Mouse (Mus musculus): Measurements from ENCODE around the gene Mlip. TPM values are rescaled to one million over a fixed set of nuclear protein-coding genes. Genes with fewer than 3 reads are reported as not detected.

Gene Mlip
- polyA plus RNA-seq, 1 experiment from 2014 or later, result 1.4 TPM

DNA sequence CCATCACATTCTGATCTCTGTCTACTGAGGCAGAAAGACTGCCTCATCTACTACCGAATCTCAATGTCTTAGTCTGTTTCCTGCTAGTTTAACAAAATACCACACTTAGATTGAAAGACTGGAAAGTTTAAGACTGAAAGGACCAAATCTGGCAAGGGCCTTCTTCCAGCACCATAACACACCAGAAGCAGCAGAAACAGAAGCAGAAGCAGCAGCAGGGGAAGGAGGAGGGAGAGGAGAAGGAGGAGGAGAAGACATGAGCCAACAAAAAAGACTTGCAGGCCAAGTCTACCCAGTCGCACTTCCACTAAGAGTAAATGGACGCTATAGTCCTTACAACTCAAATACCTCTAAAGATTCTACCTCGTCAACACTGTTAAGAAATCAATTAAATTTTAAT lies 80.0 kb downstream of the Mlip start:
- no peak overlapping the region for H3K9ac ChIP-seq (replicated peaks; ENCODE audit: low read depth, low read length)
- H3K27me3 ChIP-seq (ENCODE audit: control insufficient read depth, insufficient read depth, low read length), result no peaks in the 10 kb centered on the region
- H3K4me3 ChIP-seq (ENCODE audit: low read depth, low read length), result no peak overlapping the region
- no peak for ATAC-seq (ENCODE audit: low read depth)
- WGBS, result 94% methylated on average over 4 of the region's 4 CpGs
- H3K9me3 ChIP-seq (ENCODE audit: control insufficient read depth, low read length), result no peaks in the 10 kb centered on the region
- no peak overlapping the region for H3K4me2 ChIP-seq (ENCODE audit: low read depth, low read length)
- H3K4me1 ChIP-seq (ENCODE audit: control insufficient read depth, insufficient read depth, low read length), result no peaks in the 10 kb centered on the region
- no peaks in the 10 kb centered on the region for H3K36me3 ChIP-seq (ENCODE audit: control insufficient read depth, insufficient read depth, low read length)
- no peak overlapping the region for H3K27ac ChIP-seq (ENCODE audit: low read depth, low read length)

DNA sequence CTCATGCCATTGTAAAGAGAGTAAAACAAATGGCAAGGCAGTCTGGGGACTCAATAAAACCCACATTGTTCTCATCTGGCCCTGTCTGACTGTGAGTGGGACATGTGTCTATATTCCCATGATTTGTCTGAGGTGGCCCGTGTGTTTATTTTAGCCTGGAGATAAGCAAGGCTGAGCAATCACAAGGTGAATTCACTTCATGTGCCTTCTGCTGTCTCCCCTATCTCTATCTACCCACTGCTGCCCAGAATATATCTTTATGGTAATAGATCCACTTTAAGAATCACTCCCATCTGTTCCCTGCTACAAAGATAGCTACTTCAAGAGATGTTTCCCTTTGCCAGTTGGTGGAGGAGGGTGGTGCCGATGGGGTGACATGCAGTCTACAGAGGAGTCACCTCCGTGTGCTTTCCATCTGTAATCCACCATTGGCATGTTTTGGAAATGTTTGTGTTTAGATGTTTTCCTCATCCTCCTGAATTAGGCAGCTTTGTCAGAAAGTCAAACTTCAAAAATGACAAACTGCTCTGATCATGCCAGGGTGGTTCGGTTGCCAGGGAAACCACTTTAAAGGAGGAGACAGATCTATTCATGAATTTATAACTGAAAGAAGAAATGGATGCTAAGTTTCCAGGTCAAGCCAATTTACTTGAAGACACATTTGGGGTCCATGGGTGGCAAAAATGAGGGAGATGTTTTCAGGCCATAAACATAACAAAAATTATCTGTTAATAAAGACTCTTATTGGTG lies 87.3 kb downstream of the Mlip start:
- H3K4me1 ChIP-seq (ENCODE audit: control insufficient read depth, insufficient read depth, low read length), result no peaks in the 10 kb centered on the region
- WGBS, result 76% methylated on average over 4 of the region's 4 CpGs
- H3K36me3 ChIP-seq (ENCODE audit: control insufficient read depth, insufficient read depth, low read length), result no peaks in the 10 kb centered on the region
- H3K9ac ChIP-seq (replicated peaks; ENCODE audit: low read depth, low read length), result no peak overlapping the region
- H3K4me2 ChIP-seq (ENCODE audit: low read depth, low read length), result no peak overlapping the region
- H3K4me3 ChIP-seq (ENCODE audit: low read depth, low read length), result no peak overlapping the region
- no peak for ATAC-seq (ENCODE audit: low read depth)
- no peak overlapping the region for H3K27ac ChIP-seq (ENCODE audit: low read depth, low read length)
- H3K9me3 ChIP-seq (ENCODE audit: control insufficient read depth, low read length), result no peaks in the 10 kb centered on the region
- no peaks in the 10 kb centered on the region for H3K27me3 ChIP-seq (ENCODE audit: control insufficient read depth, insufficient read depth, low read length)

DNA sequence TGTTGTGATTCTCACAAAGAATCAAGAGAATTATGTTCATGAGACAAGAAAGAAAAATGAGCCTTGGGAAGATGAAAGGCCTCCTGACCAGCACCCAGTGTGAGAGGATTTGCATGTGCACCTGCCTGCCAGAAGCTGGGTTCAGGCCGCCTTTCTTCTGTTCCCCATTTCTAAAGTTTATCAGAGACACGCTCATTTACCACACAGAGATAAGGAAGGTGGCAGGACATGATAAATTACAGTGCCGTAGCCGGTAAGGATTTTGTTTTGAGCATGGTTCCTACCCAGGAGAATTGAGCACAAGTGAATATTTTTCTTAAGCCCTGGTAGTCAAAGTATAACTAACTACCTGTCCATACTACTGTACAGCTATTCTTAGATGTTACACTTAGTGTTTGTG lies 93.7 kb downstream of the Mlip start:
- H3K27ac ChIP-seq (ENCODE audit: low read depth, low read length), result no peak overlapping the region
- no peaks in the 10 kb centered on the region for H3K27me3 ChIP-seq (ENCODE audit: control insufficient read depth, insufficient read depth, low read length)
- 69% methylated on average over 4 of the region's 4 CpGs for WGBS
- no peaks in the 10 kb centered on the region for H3K4me1 ChIP-seq (ENCODE audit: control insufficient read depth, insufficient read depth, low read length)
- H3K4me3 ChIP-seq (ENCODE audit: low read depth, low read length), result no peak overlapping the region
- H3K9me3 ChIP-seq (ENCODE audit: control insufficient read depth, low read length), result no peaks in the 10 kb centered on the region
- no peak overlapping the region for H3K9ac ChIP-seq (replicated peaks; ENCODE audit: low read depth, low read length)
- H3K36me3 ChIP-seq (ENCODE audit: control insufficient read depth, insufficient read depth, low read length), result no peaks in the 10 kb centered on the region
- H3K4me2 ChIP-seq (ENCODE audit: low read depth, low read length), result no peak overlapping the region
- ATAC-seq (ENCODE audit: low read depth), result no peak

DNA sequence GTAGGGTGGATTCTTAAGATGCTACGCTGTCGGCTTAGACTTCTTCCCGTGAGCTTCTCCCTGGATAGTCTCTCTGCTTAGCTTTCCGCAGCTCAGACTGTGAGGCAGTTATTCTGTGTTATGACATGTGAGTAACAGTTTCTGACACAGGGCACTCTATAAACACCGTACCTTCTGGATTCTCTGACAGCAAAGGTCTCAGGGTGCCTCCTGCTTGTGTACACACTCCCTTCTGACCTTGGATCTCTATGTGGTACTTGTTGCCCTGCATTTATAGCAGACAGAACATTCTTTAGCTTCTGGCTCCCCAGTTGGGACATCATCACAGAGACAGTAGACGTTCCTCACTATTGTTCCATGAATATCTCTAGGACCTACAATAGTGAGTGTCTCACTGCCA lies 94.5 kb downstream of the Mlip start:
- H3K27me3 ChIP-seq (ENCODE audit: control insufficient read depth, insufficient read depth, low read length), result no peaks in the 10 kb centered on the region
- no peaks in the 10 kb centered on the region for H3K9me3 ChIP-seq (ENCODE audit: control insufficient read depth, low read length)
- 89% methylated on average over 6 of the region's 6 CpGs for WGBS
- H3K4me2 ChIP-seq (ENCODE audit: low read depth, low read length), result no peak overlapping the region
- H3K36me3 ChIP-seq (ENCODE audit: control insufficient read depth, insufficient read depth, low read length), result no peaks in the 10 kb centered on the region
- no peaks in the 10 kb centered on the region for H3K4me1 ChIP-seq (ENCODE audit: control insufficient read depth, insufficient read depth, low read length)
- ATAC-seq (ENCODE audit: low read depth), result no peak
- no peak overlapping the region for H3K9ac ChIP-seq (replicated peaks; ENCODE audit: low read depth, low read length)
- no peak overlapping the region for H3K4me3 ChIP-seq (ENCODE audit: low read depth, low read length)
- no peak overlapping the region for H3K27ac ChIP-seq (ENCODE audit: low read depth, low read length)

DNA sequence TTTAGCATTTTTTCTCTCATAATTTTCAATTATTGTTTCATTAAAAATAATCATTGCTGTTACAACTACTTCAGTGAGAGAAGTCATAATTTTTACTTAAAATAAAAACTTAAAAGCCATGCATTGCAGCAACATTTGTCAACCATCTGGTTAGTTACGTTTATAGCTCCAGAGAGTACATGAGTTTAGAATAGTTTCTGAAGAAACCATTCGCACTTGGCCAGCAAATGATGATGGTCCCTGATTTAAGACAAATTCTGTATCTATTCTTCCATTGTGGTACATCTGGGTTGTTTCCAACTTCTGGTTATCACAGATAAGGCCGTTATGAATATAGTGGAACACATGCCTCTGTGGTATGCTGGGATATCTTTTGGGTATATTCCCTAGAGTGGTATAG lies 98.3 kb downstream of the Mlip start:
- Histone ChIP-seq H3K4me3 (ENCODE audit: low read depth, low read length) (no peak overlapping the region), H3K9ac (replicated peaks; ENCODE audit: low read depth, low read length) (no peak overlapping the region), H3K4me1 (ENCODE audit: control insufficient read depth, insufficient read depth, low read length) (no peaks in the 10 kb centered on the region), H3K9me3 (ENCODE audit: control insufficient read depth, low read length) (no peaks in the 10 kb centered on the region), H3K27ac (ENCODE audit: low read depth, low read length) (no peak overlapping the region), H3K27me3 (ENCODE audit: control insufficient read depth, insufficient read depth, low read length) (no peaks in the 10 kb centered on the region), H3K36me3 (ENCODE audit: control insufficient read depth, insufficient read depth, low read length) (no peaks in the 10 kb centered on the region), H3K4me2 (ENCODE audit: low read depth, low read length) (no peak overlapping the region)
- WGBS, result 95% methylated on average over 3 of the region's 3 CpGs
- ATAC-seq (ENCODE audit: low read depth), result no peak

DNA sequence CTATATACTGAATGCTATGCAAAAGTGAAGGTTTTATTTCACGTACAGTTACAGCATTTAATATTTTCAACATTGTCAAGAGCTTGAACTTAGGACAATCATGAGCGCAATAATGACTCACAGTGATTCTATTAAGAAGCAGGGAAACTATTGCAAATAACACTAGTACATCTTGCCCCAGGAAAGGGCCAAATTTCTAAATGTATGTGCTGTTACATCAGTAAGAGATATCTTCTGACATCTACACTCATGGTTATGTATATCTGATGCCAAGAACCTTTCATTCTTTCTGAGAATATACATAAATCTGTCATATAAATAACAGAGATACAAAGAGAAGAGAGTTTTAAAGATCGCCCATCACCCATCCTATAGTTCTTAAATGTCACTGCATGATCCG lies 100.0 kb downstream of the Mlip start:
- Histone ChIP-seq H3K36me3 (ENCODE audit: control insufficient read depth, insufficient read depth, low read length) (no peaks in the 10 kb centered on the region), H3K4me3 (ENCODE audit: low read depth, low read length) (no peak overlapping the region), H3K4me1 (ENCODE audit: control insufficient read depth, insufficient read depth, low read length) (no peaks in the 10 kb centered on the region), H3K9me3 (ENCODE audit: control insufficient read depth, low read length) (no peaks in the 10 kb centered on the region), H3K4me2 (ENCODE audit: low read depth, low read length) (no peak overlapping the region), H3K9ac (replicated peaks; ENCODE audit: low read depth, low read length) (no peak overlapping the region), H3K27ac (ENCODE audit: low read depth, low read length) (no peak overlapping the region), H3K27me3 (ENCODE audit: control insufficient read depth, insufficient read depth, low read length) (no peaks in the 10 kb centered on the region)
- ATAC-seq (ENCODE audit: low read depth), result no peak
- WGBS, result 92% methylated on average over 4 of the region's 4 CpGs

DNA sequence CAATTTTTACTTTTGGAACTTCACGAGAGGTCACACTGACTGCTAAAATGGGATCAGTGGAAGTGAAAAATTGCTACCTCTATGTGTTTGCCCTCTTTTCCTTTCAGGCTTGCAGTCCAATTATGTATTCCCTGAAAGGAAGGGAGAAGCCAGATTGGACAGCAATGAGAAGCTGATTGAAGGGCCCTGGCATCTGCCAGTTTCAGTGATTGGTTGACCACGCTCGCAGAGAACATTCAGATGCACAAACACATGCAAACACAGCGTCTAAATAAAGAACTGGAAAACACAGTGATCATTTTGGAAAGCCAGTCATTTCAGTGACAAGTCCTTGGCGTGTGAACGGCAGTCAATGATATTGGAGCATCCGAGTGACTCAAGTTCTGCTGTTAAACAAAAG lies 100.6 kb downstream of the Mlip start:
- H3K9ac ChIP-seq (replicated peaks; ENCODE audit: low read depth, low read length), result no peak overlapping the region
- no peak overlapping the region for H3K27ac ChIP-seq (ENCODE audit: low read depth, low read length)
- ATAC-seq (ENCODE audit: low read depth), result no peak
- no peaks in the 10 kb centered on the region for H3K4me1 ChIP-seq (ENCODE audit: control insufficient read depth, insufficient read depth, low read length)
- 86% methylated on average over 7 of the region's 7 CpGs for WGBS
- H3K4me3 ChIP-seq (ENCODE audit: low read depth, low read length), result no peak overlapping the region
- H3K27me3 ChIP-seq (ENCODE audit: control insufficient read depth, insufficient read depth, low read length), result no peaks in the 10 kb centered on the region
- no peaks in the 10 kb centered on the region for H3K9me3 ChIP-seq (ENCODE audit: control insufficient read depth, low read length)
- H3K4me2 ChIP-seq (ENCODE audit: low read depth, low read length), result no peak overlapping the region
- no peaks in the 10 kb centered on the region for H3K36me3 ChIP-seq (ENCODE audit: control insufficient read depth, insufficient read depth, low read length)

DNA sequence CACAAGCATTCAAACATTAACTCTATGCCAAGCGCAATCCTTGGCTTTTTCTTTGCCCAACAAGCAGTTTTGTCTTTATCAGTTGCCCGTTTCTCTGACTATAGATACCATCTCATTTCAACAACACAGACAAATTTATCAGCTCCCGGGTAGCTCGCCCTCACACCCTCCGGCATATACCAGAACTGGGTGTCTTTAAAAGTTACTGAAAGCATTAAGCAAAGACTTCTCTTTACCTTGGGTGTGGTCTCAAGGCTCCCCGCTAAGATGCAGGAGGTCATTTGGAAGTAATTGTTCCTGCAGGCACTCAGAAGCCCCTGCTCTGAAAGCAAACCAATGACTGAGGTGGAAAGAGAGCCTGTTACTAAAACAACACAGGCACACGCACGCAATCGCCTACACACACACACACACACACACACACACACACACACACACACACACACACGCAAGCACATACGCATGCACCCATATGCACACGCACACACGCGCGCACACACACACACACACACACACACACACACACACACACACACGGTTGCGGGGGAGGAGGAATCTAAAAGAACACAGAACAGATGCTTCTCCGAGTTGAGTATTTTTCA lies 101.2 kb downstream of the Mlip start:
- ATAC-seq (ENCODE audit: low read depth), result no peak
- H3K27ac ChIP-seq (ENCODE audit: low read depth, low read length), result no peak overlapping the region
- no peaks in the 10 kb centered on the region for H3K36me3 ChIP-seq (ENCODE audit: control insufficient read depth, insufficient read depth, low read length)
- H3K9me3 ChIP-seq (ENCODE audit: control insufficient read depth, low read length), result no peaks in the 10 kb centered on the region
- no peaks in the 10 kb centered on the region for H3K4me1 ChIP-seq (ENCODE audit: control insufficient read depth, insufficient read depth, low read length)
- WGBS, result 83% methylated on average over 18 of the region's 18 CpGs
- no peak overlapping the region for H3K9ac ChIP-seq (replicated peaks; ENCODE audit: low read depth, low read length)
- H3K27me3 ChIP-seq (ENCODE audit: control insufficient read depth, insufficient read depth, low read length), result no peaks in the 10 kb centered on the region
- no peak overlapping the region for H3K4me3 ChIP-seq (ENCODE audit: low read depth, low read length)
- no peak overlapping the region for H3K4me2 ChIP-seq (ENCODE audit: low read depth, low read length)

DNA sequence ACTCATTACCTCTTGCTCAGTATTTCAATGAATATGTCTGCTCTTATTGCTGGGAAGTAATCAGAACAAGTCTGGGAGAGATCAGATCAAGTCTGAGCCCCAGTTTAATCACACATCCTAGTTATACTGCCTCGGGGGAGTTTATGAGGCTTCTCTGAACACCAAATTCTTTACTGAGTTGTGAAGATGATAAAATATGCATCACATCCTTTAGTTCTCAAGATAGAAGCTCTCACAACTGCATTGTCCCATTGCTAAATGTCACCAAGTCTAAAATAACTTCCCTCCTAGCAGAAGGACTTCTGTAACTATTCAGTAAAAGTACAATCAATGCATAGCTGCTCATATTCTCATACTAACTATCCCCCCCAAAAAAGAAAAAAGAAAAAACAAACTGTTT lies 154.5 kb downstream of the Mlip start:
- H3K4me1 ChIP-seq (ENCODE audit: control insufficient read depth, insufficient read depth, low read length), result no peaks in the 10 kb centered on the region
- H3K9me3 ChIP-seq (ENCODE audit: control insufficient read depth, low read length), result no peaks in the 10 kb centered on the region
- H3K27me3 ChIP-seq (ENCODE audit: control insufficient read depth, insufficient read depth, low read length), result no peaks in the 10 kb centered on the region
- no peak overlapping the region for H3K4me2 ChIP-seq (ENCODE audit: low read depth, low read length)
- no peak for ATAC-seq (ENCODE audit: low read depth)
- H3K9ac ChIP-seq (replicated peaks; ENCODE audit: low read depth, low read length), result no peak overlapping the region
- no peak overlapping the region for H3K4me3 ChIP-seq (ENCODE audit: low read depth, low read length)
- H3K36me3 ChIP-seq (ENCODE audit: control insufficient read depth, insufficient read depth, low read length), result no peaks in the 10 kb centered on the region
- no peak overlapping the region for H3K27ac ChIP-seq (ENCODE audit: low read depth, low read length)
- 84% methylated on average over 1 of the region's 1 CpGs for WGBS
